In genomic region chr2:38099120-38099773, GRCm38 (mm10) we compare ENCODE assay signal across 8 mouse cellular contexts.
DNase-seq lines count a peak whose midpoint lies in the region; TF ChIP-seq lines count a peak whose summit lies in the region.
"Had no signal": no experiment of that assay in that cellular context is flagged by ENCODE, and none has a peak within 500 bp of the region (broad histone marks: within the 10 kb centered on the region; RNA-seq: fewer than 3 reads in every experiment).

No protein-coding gene starts in this region.

- H3K27ac ChIP-seq in layer of hippocampus, adult 2 months = peak overlapping the region; percentile 80
- H3K27ac ChIP-seq: limb, embryonic 15.5 days had no signal

- no peak for DNase-seq in layer of hippocampus, adult 2 months (ENCODE audit: low spot score in 2 of 2)
- no peak for DNase-seq in layer of hippocampus, adult 9-10 months (ENCODE audit: low spot score)
- DNase-seq in cerebellum, postnatal 14 days = peak; percentile 27 to 36
- DNase-seq in kidney, postnatal 10 days = peak; percentile 53
- DNase-seq in ovary, postnatal 36 days (ENCODE audit: low spot score) = peak; percentile 12
- DNase-seq in MN1 (ENCODE audit: low spot score) = no peak
- no peak for DNase-seq in c-Kit-positive CD71-positive TER-119-positive erythroid progenitor cells, embryonic 14.5 days (ENCODE audit: low spot score)

- TF ChIP-seq CTCF in layer of hippocampus, adult 2 months (conservative IDR thresholded peaks at IDR 0.05) = no peak

- H3K4me3 ChIP-seq in layer of hippocampus, adult 2 months = no peak overlapping the region
- H3K4me3 ChIP-seq: limb, embryonic 15.5 days had no signal

Comparison
In these comparisons a context has a peak if more than half of its experiments do, and no peak if none do; other contexts are left out.
1. DNase-seq: peak in cerebellum, postnatal 14 days (2 of 2), kidney, postnatal 10 days (single experiment) and ovary, postnatal 36 days (single experiment); none in layer of hippocampus, adult 2 months (0 of 2), layer of hippocampus, adult 9-10 months (single experiment), MN1 (single experiment) and c-Kit-positive CD71-positive TER-119-positive erythroid progenitor cells, embryonic 14.5 days (single experiment).